Mouse (Mus musculus): ENCODE data around the gene Pitpnc1.

GRCm38 (mm10) chr11:107365938-107366712 lies 104.4 kb downstream of the Pitpnc1 start:
- TF ChIP-seq EP300 (IDR thresholded peaks at IDR 0.05; ENCODE audit: low read depth) (no peak), CTCF (IDR thresholded peaks at IDR 0.05; ENCODE audit: low read depth) (no peak)
